Mouse (Mus musculus): Measurements from ENCODE around the gene Shc1. TPM values are rescaled to one million over a fixed set of nuclear protein-coding genes. Genes with fewer than 3 reads are reported as not detected.

Shc1 gene
- polyA plus RNA-seq, 1 experiment from 2014 or later, result 91.4 TPM

- H3K4me1 ChIP-seq, result peaks cover 7% of the 10 kb centered on the region
- WGBS, result 94% methylated on average over 6 of the region's 6 CpGs
- no peak overlapping the region for H3K4me2 ChIP-seq
- H3K36me3 ChIP-seq, result peaks cover 53% of the 10 kb centered on the region
- no peak overlapping the region for H3K27ac ChIP-seq
- no peak overlapping the region for H3K4me3 ChIP-seq
- no peak overlapping the region for H3K9ac ChIP-seq
- no peak for ATAC-seq (ENCODE audit: insufficient number of reproducible peaks, insufficient read depth, low FRiP score, low TSS enrichment, low read depth)
- H3K9me3 ChIP-seq, result no peaks in the 10 kb centered on the region
- no peaks in the 10 kb centered on the region for H3K27me3 ChIP-seq
These were observed 11.4 kb upstream of the Shc1 start for GRCm38 (mm10) chr3:89406887-89407286.

DNA sequence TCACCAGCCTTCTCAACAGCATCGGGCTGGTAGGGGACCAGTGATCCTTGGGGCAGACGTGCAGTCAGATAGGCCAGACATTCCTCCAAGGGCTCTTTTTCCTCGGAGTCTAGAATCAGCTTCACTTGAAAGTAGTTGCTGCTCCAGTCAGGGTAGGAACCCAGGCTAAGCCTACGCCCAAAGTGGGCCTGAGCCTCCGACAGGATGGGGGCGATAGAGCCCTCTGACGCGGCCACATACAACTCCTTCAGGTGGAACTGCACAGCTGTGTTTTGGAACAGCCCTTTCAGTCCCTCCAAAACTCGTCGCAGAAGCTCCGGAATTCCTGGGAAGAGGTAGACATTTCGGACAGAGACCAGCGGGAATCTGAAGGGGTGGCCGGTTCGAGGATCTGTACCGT lies 9.8 kb upstream of the Shc1 start:
- Histone ChIP-seq H3K9ac (no peak overlapping the region), H3K4me3 (no peak overlapping the region), H3K4me1 (peaks cover 7% of the 10 kb centered on the region), H3K9me3 (no peaks in the 10 kb centered on the region), H3K4me2 (no peak overlapping the region), H3K27ac (no peak overlapping the region), H3K36me3 (peaks cover 37% of the 10 kb centered on the region), H3K27me3 (no peaks in the 10 kb centered on the region)
- WGBS, result 63% methylated on average over 16 of the region's 16 CpGs
- ATAC-seq (ENCODE audit: insufficient number of reproducible peaks, insufficient read depth, low FRiP score, low TSS enrichment, low read depth), result no peak

DNA sequence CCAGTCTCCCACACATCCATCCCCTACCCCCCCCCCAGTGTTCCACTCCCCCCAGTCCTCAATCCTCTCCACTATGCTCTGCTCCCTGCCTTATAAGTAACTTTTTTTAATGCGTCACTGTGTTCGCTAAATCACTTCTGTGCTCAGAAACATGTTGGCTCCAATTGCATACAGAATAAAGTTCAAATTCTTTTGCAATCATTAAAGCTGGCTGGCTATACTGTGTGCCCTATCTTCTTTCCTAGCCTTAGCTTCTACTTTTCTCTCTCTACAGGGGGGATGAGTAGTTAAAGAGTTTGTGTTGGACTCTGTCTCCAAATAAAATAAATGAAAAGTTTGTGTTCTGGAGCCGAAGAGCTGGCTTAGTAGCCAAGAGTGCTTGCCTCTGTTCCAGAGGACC lies 8.5 kb upstream of the Shc1 start:
- Histone ChIP-seq H3K36me3 (peaks cover 37% of the 10 kb centered on the region), H3K4me3 (no peak overlapping the region), H3K9me3 (no peaks in the 10 kb centered on the region), H3K4me2 (no peak overlapping the region), H3K4me1 (peaks cover 7% of the 10 kb centered on the region), H3K27ac (no peak overlapping the region), H3K27me3 (no peaks in the 10 kb centered on the region), H3K9ac (no peak overlapping the region)
- no peak for ATAC-seq (ENCODE audit: insufficient number of reproducible peaks, insufficient read depth, low FRiP score, low TSS enrichment, low read depth)
- WGBS, result 93% methylated on average over 3 of the region's 3 CpGs

GRCm38 (mm10) chr3:89410864-89411263 lies 7.4 kb upstream of the Shc1 start:
- no peak overlapping the region for H3K27ac ChIP-seq
- H3K36me3 ChIP-seq, result peaks cover 39% of the 10 kb centered on the region
- 82% methylated on average over 10 of the region's 10 CpGs for WGBS
- peak overlapping the region; percentile 68 for H3K4me2 ChIP-seq
- H3K4me3 ChIP-seq, result peak overlapping the region; percentile 53
- no peaks in the 10 kb centered on the region for H3K9me3 ChIP-seq
- peak overlapping the region; percentile 69 for H3K9ac ChIP-seq
- peaks cover 7% of the 10 kb centered on the region for H3K4me1 ChIP-seq
- no peak for ATAC-seq (ENCODE audit: insufficient number of reproducible peaks, insufficient read depth, low FRiP score, low TSS enrichment, low read depth)
- H3K27me3 ChIP-seq, result no peaks in the 10 kb centered on the region

DNA sequence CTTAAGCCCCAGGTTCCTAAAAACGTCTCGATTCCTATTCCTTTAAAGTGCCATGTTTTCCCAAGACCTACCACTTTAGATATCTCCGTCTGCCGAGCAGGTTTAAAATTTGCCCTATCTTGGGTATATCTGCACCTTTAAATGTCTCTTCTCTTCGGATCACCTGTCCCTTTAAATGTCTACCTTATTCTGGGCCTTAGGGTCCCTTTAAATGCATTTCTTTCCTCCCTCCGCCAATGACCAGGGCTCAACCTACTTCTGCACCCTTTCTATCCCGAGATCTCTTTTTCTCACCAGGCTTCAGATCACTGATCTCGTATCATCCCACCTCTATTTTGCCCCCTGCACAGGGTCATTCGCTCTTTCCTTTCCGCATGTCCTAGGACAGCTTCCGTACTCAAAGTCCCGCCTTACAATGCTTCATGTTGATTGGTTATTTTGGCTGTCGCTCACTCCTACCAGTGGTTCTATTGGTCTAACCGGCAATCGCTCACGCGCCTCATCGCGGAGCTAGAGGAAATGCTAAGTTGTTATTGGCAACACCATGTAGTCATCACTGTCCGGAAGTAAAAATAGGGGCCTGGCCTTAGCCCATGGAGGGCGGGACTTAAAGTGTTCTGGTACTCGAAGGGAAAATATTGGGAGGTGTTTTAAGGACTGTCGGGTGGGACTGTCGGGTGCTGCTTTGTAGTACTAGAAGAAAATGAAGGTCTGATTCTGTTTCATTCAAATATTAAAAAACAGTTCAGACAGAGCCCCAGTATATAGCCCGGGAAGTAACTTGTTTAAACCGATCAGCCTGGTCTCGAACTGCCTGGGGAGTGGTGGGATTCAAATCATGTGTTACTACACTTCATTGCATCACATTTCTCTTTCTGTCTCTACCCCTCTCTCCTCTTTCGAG lies 6.5 kb upstream of the Shc1 start, which contains the start of gene Flad1:
Flad1 (minus strand) TSS at position 381 of the 904 bp plus-strand sequence.
- ATAC-seq (ENCODE audit: insufficient number of reproducible peaks, insufficient read depth, low FRiP score, low TSS enrichment, low read depth), result peak; percentile 100
- H3K4me3 ChIP-seq, result peak within 1 kb of the TSS; percentile 53
- peaks cover 13% of the 10 kb centered on the region for H3K4me1 ChIP-seq
- H3K9ac ChIP-seq, result peak within 1 kb of the TSS; percentile 69
- H3K36me3 ChIP-seq, result peaks cover 42% of the 10 kb centered on the region
- no peak within 1 kb of the TSS for H3K27ac ChIP-seq
- no peaks in the 10 kb centered on the region for H3K27me3 ChIP-seq
- no peaks in the 10 kb centered on the region for H3K9me3 ChIP-seq
- peak within 1 kb of the TSS; percentile 68 for H3K4me2 ChIP-seq
- whole genome bisulfite sequencing, result 6% methylated on average over 28 of the region's 28 CpGs

- Histone ChIP-seq H3K36me3 (peaks cover 26% of the 10 kb centered on the region), H3K9ac (no peak overlapping the region), H3K9me3 (no peaks in the 10 kb centered on the region), H3K4me3 (no peak overlapping the region), H3K4me2 (peak overlapping the region; percentile 89; the same call in 1 of the 2 replicates), H3K27ac (no peak overlapping the region), H3K4me1 (peaks cover 28% of the 10 kb centered on the region), H3K27me3 (no peaks in the 10 kb centered on the region)
- WGBS, result 96% methylated on average over 8 of the region's 8 CpGs
- ATAC-seq (ENCODE audit: insufficient number of reproducible peaks, insufficient read depth, low FRiP score, low TSS enrichment, low read depth), result no peak
These were observed 2.1 kb upstream of the Shc1 start for GRCm38 (mm10) chr3:89416158-89416557.

DNA sequence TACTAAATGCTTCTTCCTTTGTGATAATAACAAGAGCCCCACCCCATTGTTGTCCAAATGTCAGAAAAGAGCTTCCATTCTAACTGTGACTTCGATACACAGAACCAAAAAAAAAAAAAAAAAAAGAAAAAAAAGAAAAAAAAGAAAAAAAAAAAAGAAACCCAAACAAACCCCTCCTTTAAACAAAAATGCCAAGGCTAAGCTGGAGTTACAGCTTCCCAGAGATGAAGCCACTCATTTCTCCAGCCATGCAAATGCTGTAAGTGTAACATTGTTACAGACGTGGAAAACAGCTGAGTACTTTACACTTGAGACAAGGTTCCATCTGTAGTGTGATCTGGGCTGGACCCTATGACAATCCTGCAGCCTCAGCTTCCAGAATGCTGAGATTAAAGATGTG lies 1.1 kb upstream of the Shc1 start:
- Histone ChIP-seq H3K4me2 (peak overlapping the region; percentile 89), H3K27ac (peak overlapping the region; percentile 86; the same call in 1 of the 2 replicates)
- no peak for ATAC-seq (ENCODE audit: insufficient number of reproducible peaks, insufficient read depth, low FRiP score, low TSS enrichment, low read depth)

DNA sequence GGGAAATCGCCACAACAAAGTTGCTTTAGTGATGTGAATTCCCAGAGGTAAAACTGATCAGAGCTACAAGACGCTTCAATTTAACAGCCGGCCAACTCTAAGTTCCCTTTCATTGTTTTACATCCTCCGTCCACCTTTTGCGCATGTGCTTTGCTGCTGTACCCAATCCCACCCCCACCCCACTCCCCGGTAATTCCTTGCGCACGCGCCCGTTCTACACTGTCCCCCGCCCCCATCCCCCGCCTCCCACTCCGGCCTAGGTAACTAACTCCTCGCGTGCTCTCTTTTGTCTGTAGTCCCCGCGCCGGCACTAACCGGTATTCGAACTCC lies 438 bp upstream of the Shc1 start:
- peak overlapping the region; percentile 72 for H3K9ac ChIP-seq
- WGBS, result under 1% methylated on average over 20 of the region's 20 CpGs
- peak overlapping the region; percentile 86 for H3K27ac ChIP-seq
- H3K9me3 ChIP-seq, result no peaks in the 10 kb centered on the region
- peak overlapping the region; percentile 52 for H3K4me3 ChIP-seq
- peak; percentile 54; the same call in 1 of the 2 replicates for ATAC-seq (ENCODE audit: insufficient number of reproducible peaks, insufficient read depth, low FRiP score, low TSS enrichment, low read depth)
- peak overlapping the region; percentile 89 for H3K4me2 ChIP-seq
- peaks cover 26% of the 10 kb centered on the region for H3K36me3 ChIP-seq
- peaks cover 43% of the 10 kb centered on the region for H3K4me1 ChIP-seq
- H3K27me3 ChIP-seq, result no peaks in the 10 kb centered on the region

More for the DNA sequence above, 1.1 kb upstream of the Shc1 start:
- H3K9ac ChIP-seq, result peak overlapping the region; percentile 72
- peaks cover 26% of the 10 kb centered on the region for H3K36me3 ChIP-seq
- 27% methylated on average over 2 of the region's 2 CpGs for WGBS
- H3K9me3 ChIP-seq, result no peaks in the 10 kb centered on the region
- H3K4me3 ChIP-seq, result peak overlapping the region; percentile 52
- H3K4me1 ChIP-seq, result peaks cover 37% of the 10 kb centered on the region
- no peaks in the 10 kb centered on the region for H3K27me3 ChIP-seq

DNA sequence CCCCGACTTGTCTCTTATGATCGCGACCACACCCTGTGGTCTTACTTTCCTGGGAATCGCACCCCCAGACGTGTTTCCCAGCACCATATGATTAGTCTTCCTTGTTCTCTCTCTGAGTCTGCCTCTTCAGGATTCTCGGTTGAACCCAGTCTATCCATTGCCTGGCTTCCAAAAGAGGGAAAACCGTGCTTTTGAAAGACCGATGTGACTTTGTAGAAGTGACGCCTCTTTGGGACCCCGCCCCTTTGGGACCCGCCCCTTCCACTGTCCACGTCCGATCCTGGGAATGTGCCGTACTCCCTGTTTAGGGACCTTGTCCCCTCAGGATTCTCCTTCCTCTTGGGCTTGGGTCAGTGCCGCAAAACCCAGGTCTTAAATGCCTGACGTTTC lies 613 bp downstream of the Shc1 start:
- no peaks in the 10 kb centered on the region for H3K9me3 ChIP-seq
- peak overlapping the region; percentile 98 for H3K27ac ChIP-seq
- peak overlapping the region; percentile 89 for H3K4me2 ChIP-seq
- peak overlapping the region; percentile 76 for H3K9ac ChIP-seq
- H3K27me3 ChIP-seq, result no peaks in the 10 kb centered on the region
- peaks cover 31% of the 10 kb centered on the region for H3K36me3 ChIP-seq
- H3K4me1 ChIP-seq, result peaks cover 54% of the 10 kb centered on the region
- under 1% methylated on average over 16 of the region's 16 CpGs for WGBS
- peak overlapping the region; percentile 52 for H3K4me3 ChIP-seq
- no peak for ATAC-seq (ENCODE audit: insufficient number of reproducible peaks, insufficient read depth, low FRiP score, low TSS enrichment, low read depth)

GRCm38 (mm10) chr3:89419571-89419970 lies 1.3 kb downstream of the Shc1 start:
- H3K4me3 ChIP-seq, result peak overlapping the region; percentile 52
- H3K27me3 ChIP-seq, result no peaks in the 10 kb centered on the region
- peaks cover 31% of the 10 kb centered on the region for H3K36me3 ChIP-seq
- H3K4me2 ChIP-seq, result peak overlapping the region; percentile 89
- no peak for ATAC-seq (ENCODE audit: insufficient number of reproducible peaks, insufficient read depth, low FRiP score, low TSS enrichment, low read depth)
- peak overlapping the region; percentile 98 for H3K27ac ChIP-seq
- 2% methylated on average over 9 of the region's 9 CpGs for WGBS
- H3K4me1 ChIP-seq, result peaks cover 57% of the 10 kb centered on the region
- H3K9ac ChIP-seq, result peak overlapping the region; percentile 76
- no peaks in the 10 kb centered on the region for H3K9me3 ChIP-seq

DNA sequence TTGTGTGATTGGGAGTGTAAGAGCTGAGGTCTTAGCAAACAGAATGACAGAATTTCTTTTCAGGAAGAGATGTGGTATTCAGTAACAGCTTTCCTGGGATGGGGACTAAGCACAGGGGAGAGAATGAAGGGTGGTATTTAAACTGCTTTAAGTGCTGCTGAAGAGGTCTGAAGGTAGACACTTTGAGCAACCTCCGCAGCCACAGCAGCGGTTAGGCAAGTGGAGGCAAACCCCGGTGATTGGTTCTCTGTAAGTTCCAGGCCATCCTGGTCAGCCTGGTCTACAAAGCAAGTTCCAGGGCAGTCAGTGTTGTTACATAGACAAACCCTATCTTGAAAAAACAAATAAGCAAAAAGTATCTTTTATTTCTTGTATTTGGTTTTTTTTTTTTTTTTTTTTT lies 1.7 kb downstream of the Shc1 start:
- H3K9ac ChIP-seq, result peak overlapping the region; percentile 76
- peak overlapping the region; percentile 98 for H3K27ac ChIP-seq
- peaks cover 31% of the 10 kb centered on the region for H3K36me3 ChIP-seq
- peak overlapping the region; percentile 89 for H3K4me2 ChIP-seq
- H3K9me3 ChIP-seq, result no peaks in the 10 kb centered on the region
- no peaks in the 10 kb centered on the region for H3K27me3 ChIP-seq
- 19% methylated on average over 3 of the region's 3 CpGs for WGBS
- ATAC-seq (ENCODE audit: insufficient number of reproducible peaks, insufficient read depth, low FRiP score, low TSS enrichment, low read depth), result no peak
- peak overlapping the region; percentile 52 for H3K4me3 ChIP-seq
- H3K4me1 ChIP-seq, result peaks cover 57% of the 10 kb centered on the region

GRCm38 (mm10) chr3:89420421-89420820 lies 2.2 kb downstream of the Shc1 start:
- no peaks in the 10 kb centered on the region for H3K9me3 ChIP-seq
- no peak for ATAC-seq (ENCODE audit: insufficient number of reproducible peaks, insufficient read depth, low FRiP score, low TSS enrichment, low read depth)
- peak overlapping the region; percentile 81; the same call in 1 of the 2 replicates for H3K9ac ChIP-seq
- H3K36me3 ChIP-seq, result peaks cover 30% of the 10 kb centered on the region
- H3K4me2 ChIP-seq, result peak overlapping the region; percentile 89
- peak overlapping the region; percentile 84 for H3K27ac ChIP-seq
- no peaks in the 10 kb centered on the region for H3K27me3 ChIP-seq
- H3K4me1 ChIP-seq, result peaks cover 57% of the 10 kb centered on the region
- H3K4me3 ChIP-seq, result peak overlapping the region; percentile 53
- WGBS, result 53% methylated on average over 2 of the region's 2 CpGs
